ENCODE assay signal across 16 mouse cellular contexts in genomic region chr7:112301052-112301451, GRCm38 (mm10).
A peak's percentile ranks its signal among the peaks of the same experiment; 100 is the strongest.
DNase-seq lines count a peak whose midpoint lies in the region; ATAC-seq and TF ChIP-seq lines count a peak whose summit lies in the region.
"Had no signal": no experiment of that assay in that cellular context is flagged by ENCODE, and none has a peak within 500 bp of the region (broad histone marks: within the 10 kb centered on the region; RNA-seq: fewer than 3 reads in every experiment).

No protein-coding gene starts in this region.

- no peak overlapping the region for H3K4me3 ChIP-seq in heart, embryonic 16.5 days (ENCODE audit: low read length)
- H3K4me3 ChIP-seq in lung, adult 2 months (replicated peaks; ENCODE audit: extremely low read depth, low read depth, low read length): no peak overlapping the region
- no peak overlapping the region for H3K4me3 ChIP-seq in small intestine, adult 2 months (ENCODE audit: low read depth, low read length)
- H3K4me3 ChIP-seq: erythroblast, embryonic 14.5 days; hindbrain, embryonic 15.5 days; kidney, embryonic 15.5 days; liver, embryonic 15.5 days; megakaryocyte, embryonic 14.5 days; neural tube, embryonic 12.5 days had no signal

- H3K9ac ChIP-seq in heart, embryonic 16.5 days (ENCODE audit: low read length): no peak overlapping the region
- H3K9ac ChIP-seq: hindbrain, embryonic 15.5 days; kidney, embryonic 15.5 days; liver, embryonic 15.5 days; neural tube, embryonic 12.5 days had no signal

- no peak for TF ChIP-seq POLR2A in lung, adult 2 months (IDR thresholded peaks at IDR 0.05; ENCODE audit: borderline replicate concordance, extremely low read depth, low read depth, low read length)
- TF ChIP-seq POLR2A in small intestine, adult 2 months (IDR thresholded peaks at IDR 0.05; ENCODE audit: low read depth, low read length): no peak

- no peak overlapping the region for H3K4me2 ChIP-seq in heart, embryonic 16.5 days (ENCODE audit: low read depth, low read length)
- H3K4me2 ChIP-seq: hindbrain, embryonic 15.5 days; kidney, embryonic 15.5 days; liver, embryonic 15.5 days; neural tube, embryonic 12.5 days had no signal

- peaks cover 52% of the 10 kb centered on the region for H3K4me1 ChIP-seq in heart, embryonic 16.5 days (ENCODE audit: control insufficient read depth, insufficient read depth, low read length)
- peaks cover 39% of the 10 kb centered on the region for H3K4me1 ChIP-seq in lung, adult 2 months (ENCODE audit: control insufficient read depth, insufficient read depth, low read length)
- peaks cover 4% of the 10 kb centered on the region for H3K4me1 ChIP-seq in small intestine, adult 2 months (ENCODE audit: control insufficient read depth, insufficient read depth, insufficient read length, low read length)
- H3K4me1 ChIP-seq: megakaryocyte, embryonic 14.5 days; neural tube, embryonic 12.5 days had no signal

- DNase-seq in CD4-positive, CD25-positive, alpha-beta regulatory T cell, adult 2 months (ENCODE audit: low read depth, low spot score): peak; percentile 10
- no peak for DNase-seq in heart, adult 9 months (ENCODE audit: low spot score in 2 of 2)
- DNase-seq in lung, adult 2 months: no peak
- DNase-seq in lung, postnatal 36 days: no peak
- no peak for DNase-seq in urinary bladder, postnatal 36 days (ENCODE audit: low spot score in 2 of 2)
- DNase-seq: cerebellum, adult 8-10 months; thymus, postnatal 36 days had no signal

- H3K27ac ChIP-seq in heart, embryonic 16.5 days (ENCODE audit: low read length): peak overlapping the region; percentile 100; the same call in 1 of the 2 replicates
- no peak overlapping the region for H3K27ac ChIP-seq in small intestine, adult 2 months (ENCODE audit: insufficient read depth, low read depth, low read length)
- H3K27ac ChIP-seq: hindbrain, embryonic 15.5 days; liver, embryonic 15.5 days; neural tube, embryonic 12.5 days had no signal

- TF ChIP-seq CTCF in lung, adult 2 months (IDR thresholded peaks at IDR 0.05; ENCODE audit: insufficient read depth, low read length): peak; percentile 33; the same call in 1 of the 2 replicates
- TF ChIP-seq CTCF in small intestine, adult 2 months (IDR thresholded peaks at IDR 0.05; ENCODE audit: extremely low read depth, insufficient read length, insufficient replicate concordance, low read depth, low read length): peak; percentile 64; the same call in 1 of the 2 replicates

- H3K36me3 ChIP-seq in heart, embryonic 16.5 days (ENCODE audit: control insufficient read depth, insufficient read depth): peaks cover 21% of the 10 kb centered on the region
- H3K36me3 ChIP-seq in small intestine, adult 2 months (ENCODE audit: control insufficient read depth, insufficient read depth, low read length): peaks cover 20% of the 10 kb centered on the region
- H3K36me3 ChIP-seq: hindbrain, embryonic 15.5 days; kidney, embryonic 15.5 days; liver, embryonic 15.5 days; neural tube, embryonic 12.5 days had no signal

- ATAC-seq in CD4-positive, CD25-positive, alpha-beta regulatory T cell, adult 4 months: no peak
- no peak for ATAC-seq in heart, embryonic 16.5 days (replicated peaks; ENCODE audit: extremely low read depth, insufficient read depth, low FRiP score)

- no peaks in the 10 kb centered on the region for H3K27me3 ChIP-seq in heart, embryonic 16.5 days (ENCODE audit: control insufficient read depth, insufficient read depth, low read length)
- no peaks in the 10 kb centered on the region for H3K27me3 ChIP-seq in small intestine, adult 2 months (ENCODE audit: control insufficient read depth, insufficient read depth, low read length)
- H3K27me3 ChIP-seq: hindbrain, embryonic 15.5 days; kidney, embryonic 15.5 days; liver, embryonic 15.5 days; neural tube, embryonic 12.5 days had no signal

- no peaks in the 10 kb centered on the region for H3K9me3 ChIP-seq in heart, embryonic 16.5 days (replicated peaks; ENCODE audit: control insufficient read depth, low read length)
- H3K9me3 ChIP-seq: hindbrain, embryonic 15.5 days; kidney, embryonic 15.5 days; liver, embryonic 15.5 days; neural tube, embryonic 12.5 days had no signal
